Mouse (Mus musculus) heart, adult 2 months (tissue): ENCODE data around the gene BC003965. TPM values are rescaled to one million over a fixed set of nuclear protein-coding genes. Genes with fewer than 3 reads are reported as not detected.

Experiments used
- DNase-seq, 2 experiments: peaks; one replicate each; pipeline ENCODE4 v3.0.0; 2021
- H3K27ac ChIP-seq: fragments of 200-600 bp; 2 replicates; pipeline ENCODE4 v1.8.1; 2022
- H3K27me3 ChIP-seq: fragments of 200-500 bp; 2 replicates; pipeline ENCODE4 v1.6.1; 2012; ENCODE audit warnings: mild to moderate bottlenecking, low read length, inconsistent platforms, mixed read lengths; ENCODE audit not compliant: control insufficient read depth, insufficient read depth
- H3K36me3 ChIP-seq: fragments of 200-500 bp; 2 replicates; pipeline ENCODE4 v1.6.1; 2012; ENCODE audit warnings: low read length, inconsistent platforms; ENCODE audit not compliant: control insufficient read depth, insufficient read depth
- H3K4me1 ChIP-seq: fragments of 200-500 bp; 2 replicates; pipeline ENCODE4 v1.6.1; 2011; ENCODE audit warnings: low read length; ENCODE audit not compliant: control insufficient read depth, insufficient read depth
- H3K4me3 ChIP-seq: fragments of 200-600 bp; 2 replicates; pipeline ENCODE4 v1.8.1; 2022
- H3K79me2 ChIP-seq: fragments of 200-500 bp; replicated peaks from 2 replicates; pipeline ENCODE4 v1.6.1; 2012; ENCODE audit warnings: mild to moderate bottlenecking, inconsistent platforms, low read length, moderate library complexity, mixed read lengths; ENCODE audit not compliant: control insufficient read depth, insufficient read depth
- H3K9ac ChIP-seq: fragments of 200-500 bp; 2 replicates; pipeline ENCODE4 v1.6.1; 2012; ENCODE audit warnings: low read depth, mild to moderate bottlenecking, control low read depth, inconsistent platforms, low read length, mixed read lengths
- CTCF ChIP-seq: fragments of 200-600 bp; IDR thresholded peaks from 2 replicates; pipeline ENCODE4 v1.8.1; 2022; ENCODE audit warnings: antibody characterized with exemption, mild to moderate bottlenecking, moderate library complexity
- EP300 ChIP-seq: fragments of 200-500 bp; IDR thresholded peaks from 2 replicates; pipeline ENCODE4 v1.6.1; 2011; ENCODE audit warnings: low read depth, low read length, control low read depth; ENCODE audit not compliant: insufficient read depth
- POLR2A ChIP-seq: fragments of 200-500 bp; IDR thresholded peaks from 2 replicates; pipeline ENCODE4 v1.6.1; 2011; ENCODE audit warnings: mild to moderate bottlenecking, low read depth, low read length, control low read depth; ENCODE audit not compliant: insufficient read depth
- WGBS: fragments of 180-500 bp; shearing (Covaris S2); methylation state at CpG from one replicate; pipeline ENCODE4 v1.1.7; 2018; 5-methylcytosine and 5-hydroxymethylcytosine counted together
- intact Hi-C: fragments of 180-260 bp; cut with DNase I; formaldehyde crosslinking; loops from one replicate; pipeline ENCODE4 v1.15.1; 2025
- polyA plus RNA-seq: library from polyadenylated mRNA; depleted of rRNA; stranded (reverse); fragments of >200 nt; gene quantifications from 2 replicates; pipeline ENCODE4 v1.2.3, GENCODE M21; 2012
- total RNA-seq, 2 experiments: library from RNA; stranded (reverse); gene quantifications; 2 replicates each; pipeline ENCODE4 v1.2.3; 2021

The BC003965 gene
- total and polyA plus RNA-seq, 3 experiments, result 12.1 to 22.2 (median 20.8) TPM

DNA sequence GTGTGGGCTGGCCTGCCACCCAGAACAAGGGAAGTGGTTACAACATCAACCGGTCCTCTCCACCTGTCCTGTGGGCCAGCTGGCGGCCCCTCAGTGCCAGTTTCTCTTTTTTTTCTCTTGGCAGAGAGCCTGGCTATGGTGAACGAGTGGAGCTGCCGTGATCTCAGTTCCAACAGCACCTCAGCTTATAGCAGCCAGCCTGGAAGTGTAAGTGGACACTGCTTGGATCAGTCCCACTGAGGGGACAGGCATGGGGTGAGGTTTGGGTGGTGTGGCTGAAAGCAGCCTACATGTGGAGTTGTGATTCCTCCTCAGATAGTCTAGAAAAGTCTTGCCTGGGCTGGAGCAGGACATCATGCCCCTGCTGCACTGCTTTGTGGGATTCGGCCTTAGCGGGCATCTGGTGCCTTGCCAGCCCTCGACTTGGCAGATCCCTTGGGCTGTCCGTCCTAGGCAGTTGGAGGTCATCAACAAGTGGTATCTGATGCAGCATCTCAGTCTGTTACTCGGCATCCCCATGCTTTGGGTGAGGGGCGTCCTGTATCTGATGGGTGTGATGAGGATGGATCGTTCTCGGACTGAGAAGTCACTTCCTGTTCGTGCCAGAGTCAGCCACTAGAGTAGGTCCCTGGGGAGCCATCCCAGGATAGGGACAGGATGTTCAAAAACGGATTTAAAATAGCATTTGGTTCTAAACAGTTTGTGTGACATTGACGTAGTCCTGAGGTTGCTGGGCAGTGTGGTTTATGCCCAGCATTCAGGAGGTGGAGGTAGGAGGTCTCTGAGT, 26.5 kb downstream of the BC003965 start:
- H3K27ac ChIP-seq, result peak overlapping the region; percentile 52
- peak; percentile 29 to 36 for DNase-seq
- peak; percentile 18 for TF ChIP-seq CTCF
- no peak for TF ChIP-seq POLR2A
- no peaks in the 10 kb centered on the region for H3K27me3 ChIP-seq
- no peak overlapping the region for H3K4me3 ChIP-seq
- no peaks in the 10 kb centered on the region for H3K36me3 ChIP-seq
- H3K4me1 ChIP-seq, result peaks cover 5% of the 10 kb centered on the region
- no peak overlapping the region for H3K9ac ChIP-seq
- WGBS, result 41% methylated on average over 15 of the region's 15 CpGs
- no peaks in the 10 kb centered on the region for H3K79me2 ChIP-seq
- intact Hi-C loops, result no loop called here

GRCm38 (mm10) chr17:25211705-25212104, 27.4 kb downstream of the BC003965 start:
- no peak overlapping the region for H3K9ac ChIP-seq
- intact Hi-C loops, result no loop called here
- TF ChIP-seq EP300 (no peak), CTCF (no peak), POLR2A (no peak)
- H3K27me3 ChIP-seq, result no peaks in the 10 kb centered on the region
- no peak for DNase-seq
- peaks cover 5% of the 10 kb centered on the region for H3K4me1 ChIP-seq
- H3K4me3 ChIP-seq, result no peak overlapping the region
- H3K27ac ChIP-seq, result peak overlapping the region; percentile 36
- WGBS, result 41% methylated on average over 4 of the region's 4 CpGs
- H3K36me3 ChIP-seq, result no peaks in the 10 kb centered on the region
- no peaks in the 10 kb centered on the region for H3K79me2 ChIP-seq

DNA sequence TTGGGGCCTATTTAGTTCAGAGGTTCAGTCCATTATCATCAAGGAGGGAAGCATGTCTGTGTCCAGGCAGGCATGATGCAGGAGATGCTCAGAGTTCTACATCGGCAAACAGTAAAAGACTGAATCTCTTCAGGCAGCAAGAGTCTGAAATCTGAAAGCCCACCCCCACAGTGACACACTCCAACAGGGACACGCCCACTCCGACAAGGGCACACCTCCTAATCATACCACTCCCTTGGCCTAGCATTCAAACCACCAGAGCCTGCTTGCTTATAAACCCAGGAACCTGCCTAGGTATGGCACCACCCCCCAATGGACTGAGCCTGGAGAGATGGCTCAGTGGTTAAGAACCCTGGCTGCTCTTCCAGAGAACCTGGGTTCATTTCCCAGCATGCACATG, 31.1 kb downstream of the BC003965 start:
- 84% methylated on average over 3 of the region's 3 CpGs for WGBS

DNA sequence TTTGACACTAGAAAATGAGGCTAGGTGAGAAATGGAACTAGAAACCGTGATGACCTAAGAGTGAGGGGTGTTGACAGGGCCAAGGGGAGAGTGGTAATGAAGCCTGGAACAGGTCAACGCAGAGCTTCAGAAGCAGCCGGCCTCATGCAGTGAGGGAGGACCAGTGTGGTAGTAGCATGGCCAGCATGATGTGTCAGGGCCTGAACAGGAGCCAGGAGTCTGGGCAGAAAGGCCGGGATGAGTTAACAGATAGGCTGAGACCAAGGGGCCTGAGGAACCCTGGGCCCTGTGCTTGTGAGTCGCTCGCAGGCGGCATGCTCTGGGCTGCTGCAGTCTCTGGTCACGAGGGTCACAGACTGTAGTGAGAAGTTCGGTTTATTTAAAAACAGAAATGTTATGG, 34.6 kb downstream of the BC003965 start:
- TF ChIP-seq CTCF, result no peak
- TF ChIP-seq POLR2A, result no peak
- TF ChIP-seq EP300, result no peak
- intact Hi-C loops, result no loop called here
- Histone ChIP-seq H3K36me3 (no peaks in the 10 kb centered on the region), H3K27ac (no peak overlapping the region), H3K4me1 (0 out of 2 replicates have a peak, but pooled peaks cover 4% of the 10 kb centered on the region), H3K27me3 (no peaks in the 10 kb centered on the region), H3K4me3 (no peak overlapping the region), H3K9ac (no peak overlapping the region), H3K79me2 (no peaks in the 10 kb centered on the region; the same call in 1 of the 2 replicates)
- no peak for DNase-seq
- 83% methylated on average over 9 of the region's 9 CpGs for WGBS

More for the DNA sequence above, 31.1 kb downstream of the BC003965 start:
- H3K4me3 ChIP-seq, result no peak overlapping the region
- no peaks in the 10 kb centered on the region; the same call in 1 of the 2 replicates for H3K79me2 ChIP-seq
- intact Hi-C loops, result no loop called here
- no peak overlapping the region for H3K27ac ChIP-seq
- H3K4me1 ChIP-seq, result peaks cover 5% of the 10 kb centered on the region
- no peaks in the 10 kb centered on the region for H3K27me3 ChIP-seq
- no peaks in the 10 kb centered on the region for H3K36me3 ChIP-seq
- TF ChIP-seq CTCF, result no peak
- no peak for TF ChIP-seq EP300
- no peak for TF ChIP-seq POLR2A
- DNase-seq, result no peak
- no peak overlapping the region for H3K9ac ChIP-seq

- no peak for TF ChIP-seq POLR2A
- TF ChIP-seq CTCF, result no peak
- H3K27ac ChIP-seq, result no peak overlapping the region
- H3K79me2 ChIP-seq, result no peaks in the 10 kb centered on the region; the same call in 1 of the 2 replicates
- intact Hi-C loops, result no loop called here
- H3K27me3 ChIP-seq, result no peaks in the 10 kb centered on the region
- no peak overlapping the region for H3K9ac ChIP-seq
- WGBS, result 91% methylated on average over 15 of the region's 15 CpGs
- H3K4me3 ChIP-seq, result no peak overlapping the region
- DNase-seq, result no peak
- no peaks in the 10 kb centered on the region for H3K36me3 ChIP-seq
- 0 out of 2 replicates have a peak, but pooled peaks cover 4% of the 10 kb centered on the region for H3K4me1 ChIP-seq
These were observed 35.3 kb downstream of the BC003965 start for GRCm38 (mm10) chr17:25219492-25220295.

- intact Hi-C loops, result no loop called here
- Histone ChIP-seq H3K36me3 (no peaks in the 10 kb centered on the region), H3K79me2 (no peaks in the 10 kb centered on the region; the same call in 1 of the 2 replicates), H3K4me1 (0 out of 2 replicates have a peak, but pooled peaks cover 4% of the 10 kb centered on the region), H3K27ac (no peak overlapping the region), H3K9ac (no peak overlapping the region), H3K4me3 (no peak overlapping the region), H3K27me3 (no peaks in the 10 kb centered on the region)
- 57% methylated on average over 1 of the region's 1 CpGs for WGBS
- no peak for DNase-seq
- TF ChIP-seq CTCF, result no peak
- no peak for TF ChIP-seq POLR2A
These were observed 36.4 kb downstream of the BC003965 start for GRCm38 (mm10) chr17:25220746-25221145.
